Mouse (Mus musculus): ENCODE data around the gene Ssr2.

Gene Ssr2

DNA sequence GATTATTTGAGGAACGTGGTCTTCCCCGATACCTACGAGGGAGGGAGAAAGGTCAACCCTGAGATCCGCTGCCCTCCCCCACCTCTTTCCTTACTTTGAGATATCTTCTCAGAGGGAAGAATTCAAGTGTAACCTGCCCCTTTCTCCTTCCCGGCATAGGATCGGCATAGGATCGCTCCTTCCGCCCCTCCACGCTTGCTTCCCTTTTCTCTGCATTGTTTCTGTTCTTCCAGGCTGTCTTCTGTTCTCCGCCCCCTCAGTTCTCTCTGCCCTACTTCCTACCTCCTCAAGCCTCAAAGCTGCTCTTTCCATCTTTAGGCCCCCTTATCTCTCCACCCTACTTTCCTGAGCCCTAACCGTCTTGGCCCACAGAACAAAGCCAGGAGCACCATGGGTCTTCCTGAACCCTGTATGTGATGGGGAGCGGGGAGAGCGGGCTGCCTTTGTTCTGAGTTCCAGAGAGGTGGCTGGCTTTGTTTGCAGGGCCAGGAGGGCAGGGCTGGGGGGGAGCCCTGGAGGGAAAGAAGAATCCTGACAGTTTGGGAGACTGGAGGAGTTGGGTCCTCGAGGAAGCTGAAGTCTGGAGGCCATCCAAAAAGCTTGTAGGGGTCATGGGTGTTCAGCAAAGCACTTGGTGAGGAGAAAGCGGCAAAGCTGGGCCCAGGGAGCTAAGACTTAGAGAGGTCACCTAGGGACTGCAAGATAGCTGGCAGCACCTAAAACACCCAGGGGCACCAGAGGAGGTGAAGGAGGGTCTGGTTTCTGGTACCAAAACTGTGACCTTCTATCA lies 47.9 kb downstream of the Ssr2 start:
- DNase-seq (ENCODE audit: low spot score in 2 of 2): no peak

DNA sequence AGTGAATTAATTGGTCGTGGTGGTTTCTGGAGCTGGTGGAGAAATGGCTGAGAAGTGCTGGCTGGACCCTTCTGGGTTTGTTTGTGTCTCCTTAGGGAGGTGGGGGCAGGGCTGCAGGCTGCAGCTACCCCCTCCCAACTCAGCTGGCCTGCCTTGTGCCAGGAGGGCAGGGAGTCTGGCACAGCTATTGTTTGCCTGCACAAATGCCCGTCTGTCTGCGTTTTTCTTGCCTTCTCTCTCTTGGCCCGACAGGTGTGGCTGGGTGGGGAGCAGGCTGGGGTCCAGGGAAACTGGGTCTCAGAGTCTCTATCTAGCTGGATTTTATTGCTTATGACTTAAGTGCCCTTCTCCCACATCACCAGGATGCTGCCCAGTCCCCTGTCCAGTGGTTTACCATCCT lies 48.6 kb downstream of the Ssr2 start:
- DNase-seq (ENCODE audit: low spot score in 2 of 2): no peak

DNA sequence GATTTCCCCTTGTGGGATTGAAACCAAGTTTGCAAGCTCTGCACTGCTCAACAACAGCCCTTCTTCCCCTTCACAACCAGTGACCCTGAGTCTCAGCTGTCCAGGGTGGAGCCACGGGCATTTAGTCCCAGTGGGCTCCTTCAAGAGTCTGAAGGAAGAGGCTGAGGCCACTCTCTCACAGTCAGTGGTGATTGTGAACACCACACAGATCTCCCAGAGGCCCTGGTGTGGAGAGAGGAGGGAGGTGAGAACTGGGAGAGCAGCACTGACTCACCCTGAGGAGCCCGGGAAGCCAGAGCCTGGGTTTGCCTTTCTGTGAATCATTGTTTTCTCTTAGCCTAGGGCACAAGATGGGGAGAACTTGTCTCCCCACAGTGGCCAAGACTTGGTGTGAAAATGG lies 49.3 kb downstream of the Ssr2 start:
- DNase-seq (ENCODE audit: low spot score in 2 of 2): no peak

DNA sequence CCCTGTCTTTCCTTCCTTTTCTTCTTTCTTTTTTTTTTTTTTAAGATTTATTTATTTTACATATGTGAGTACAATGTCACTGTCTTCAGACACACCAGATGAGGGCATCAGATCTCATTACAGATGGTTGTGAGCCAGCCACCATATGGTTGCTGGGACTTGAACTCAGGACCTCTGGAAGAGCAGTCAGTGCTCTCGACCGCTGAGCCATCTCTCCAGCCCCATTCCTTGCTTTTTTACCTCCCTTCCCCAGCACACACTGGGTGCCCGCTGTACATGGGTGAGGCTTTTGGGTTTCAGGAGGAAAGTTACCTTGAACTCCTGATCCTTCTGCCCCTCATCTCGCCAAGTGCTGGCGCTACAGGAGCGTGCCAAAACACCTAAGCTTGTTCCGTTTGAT lies 49.9 kb downstream of the Ssr2 start:
- no peak for DNase-seq (ENCODE audit: low spot score in 2 of 2)

DNA sequence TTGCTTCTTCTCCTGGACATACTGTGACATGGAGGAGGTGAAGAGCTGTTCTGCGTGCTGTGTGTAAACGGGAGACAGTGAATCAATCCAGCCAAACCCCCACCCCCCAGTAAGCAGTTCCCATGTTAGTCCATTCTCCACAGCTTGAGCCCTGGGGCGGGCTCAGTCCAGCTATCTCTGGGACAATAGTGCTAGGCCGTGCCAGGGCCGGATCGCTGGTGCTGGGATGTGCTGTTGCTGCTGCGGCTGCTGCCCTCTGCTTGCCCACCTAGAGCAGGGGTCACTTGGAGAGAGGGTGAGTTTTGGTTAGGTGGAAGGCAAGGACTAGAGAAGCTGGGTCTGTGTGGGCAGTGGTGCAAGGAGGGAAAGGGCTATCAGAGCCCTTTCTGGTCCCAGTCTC lies 50.6 kb downstream of the Ssr2 start:
- DNase-seq (ENCODE audit: low spot score in 2 of 2): no peak

DNA sequence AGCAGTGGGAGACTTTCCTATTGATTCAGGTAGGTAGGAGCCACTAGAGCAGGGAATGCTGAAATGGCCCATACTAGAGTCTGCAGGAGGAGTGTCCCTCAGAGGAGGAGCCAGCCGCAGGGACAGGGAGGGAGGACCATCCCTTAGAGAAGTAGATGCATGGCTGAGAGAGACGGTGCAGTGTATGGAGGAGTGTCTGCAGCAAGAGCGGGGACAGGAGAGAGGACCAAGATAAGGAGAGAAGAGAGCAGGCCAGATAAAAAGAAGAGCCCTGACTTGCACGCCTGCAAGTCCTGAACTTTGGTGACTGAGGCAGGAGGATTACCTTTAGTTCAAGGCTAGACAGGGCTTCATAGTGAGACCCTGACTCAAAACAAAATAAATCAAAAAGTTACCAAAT lies 51.4 kb downstream of the Ssr2 start:
- no peak for DNase-seq (ENCODE audit: low spot score in 2 of 2)

DNA sequence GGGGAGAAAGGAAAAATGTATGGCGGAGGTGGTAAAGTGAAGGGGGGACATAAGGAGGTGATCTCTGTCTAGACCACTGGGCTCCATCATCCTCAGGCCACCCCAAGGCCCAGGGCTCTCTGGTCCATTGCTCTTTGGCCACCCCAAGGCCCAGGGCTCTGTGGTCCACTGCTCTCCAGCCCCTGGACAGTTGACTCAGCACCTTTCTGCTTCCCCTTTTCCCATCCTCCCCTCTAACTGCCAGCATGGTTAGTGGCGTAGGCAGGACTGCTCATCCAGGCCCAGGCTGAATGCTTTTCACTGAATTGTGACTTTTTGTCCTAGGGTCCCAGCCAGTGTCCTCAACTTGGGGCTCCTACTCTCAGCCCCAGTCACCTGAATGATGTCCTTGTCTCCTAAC lies 51.9 kb downstream of the Ssr2 start:
- no peak for DNase-seq (ENCODE audit: low spot score in 2 of 2)

DNA sequence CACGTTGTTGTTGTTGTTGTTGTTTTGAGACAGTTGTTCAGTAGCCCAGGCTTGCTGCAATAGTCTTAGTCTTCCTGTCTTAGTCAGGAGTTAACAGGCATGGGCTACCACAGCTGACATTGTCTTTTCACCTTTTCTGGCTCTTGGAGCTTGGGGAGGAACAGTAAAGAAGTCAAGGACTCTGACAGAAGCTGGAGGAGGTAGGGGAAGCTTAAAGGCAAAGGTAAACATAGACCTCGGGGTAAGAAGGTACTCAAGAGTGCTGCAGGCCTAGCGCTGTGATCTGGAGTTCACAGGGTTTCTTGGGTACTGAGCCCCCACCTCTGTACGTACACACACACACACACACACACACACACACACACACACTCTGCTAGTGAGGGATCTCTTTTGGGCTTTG lies 53.1 kb downstream of the Ssr2 start:
- DNase-seq (ENCODE audit: low spot score in 2 of 2): no peak

DNA sequence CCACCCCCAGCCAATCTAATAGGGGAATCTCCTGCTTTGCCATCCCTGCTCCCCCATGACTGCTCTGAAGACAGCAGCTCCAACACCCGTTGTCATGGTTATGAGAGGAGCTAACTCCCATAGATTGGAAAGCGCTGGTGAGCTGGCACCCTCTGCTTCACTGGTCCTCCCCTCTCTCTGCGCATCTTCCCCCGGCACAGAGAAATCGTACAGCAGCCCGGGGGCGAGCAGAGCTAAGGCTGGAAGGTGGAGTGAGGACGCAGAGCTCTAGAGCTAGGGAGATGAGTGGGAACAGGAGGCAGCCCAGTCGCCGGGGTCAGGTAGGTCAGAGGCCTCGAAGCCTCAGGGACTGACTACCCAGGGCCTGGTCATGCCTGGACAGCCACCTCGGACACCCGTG lies 53.6 kb downstream of the Ssr2 start:
- no peak for DNase-seq (ENCODE audit: low spot score in 2 of 2)

DNA sequence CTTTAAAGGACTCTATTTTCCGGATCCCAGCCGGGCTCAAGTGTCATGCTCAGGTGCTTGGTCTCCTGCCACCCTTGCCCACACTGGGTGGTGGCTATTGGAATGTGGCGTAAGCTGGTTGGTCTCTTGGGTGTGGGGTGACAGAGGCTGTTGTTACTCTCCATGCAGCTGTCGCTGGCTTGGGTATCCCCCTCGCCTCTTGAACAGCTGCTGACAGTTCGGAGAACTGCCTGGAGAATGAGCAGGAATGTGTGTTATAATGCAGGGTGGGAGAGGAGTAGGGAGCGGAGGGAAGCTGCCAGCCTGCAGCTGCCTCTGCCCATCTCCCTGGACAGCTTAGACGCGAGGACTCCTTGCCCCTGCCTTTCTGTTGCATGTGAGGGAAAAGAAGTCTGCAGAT lies 54.3 kb downstream of the Ssr2 start:
- no peak for DNase-seq (ENCODE audit: low spot score in 2 of 2)

DNA sequence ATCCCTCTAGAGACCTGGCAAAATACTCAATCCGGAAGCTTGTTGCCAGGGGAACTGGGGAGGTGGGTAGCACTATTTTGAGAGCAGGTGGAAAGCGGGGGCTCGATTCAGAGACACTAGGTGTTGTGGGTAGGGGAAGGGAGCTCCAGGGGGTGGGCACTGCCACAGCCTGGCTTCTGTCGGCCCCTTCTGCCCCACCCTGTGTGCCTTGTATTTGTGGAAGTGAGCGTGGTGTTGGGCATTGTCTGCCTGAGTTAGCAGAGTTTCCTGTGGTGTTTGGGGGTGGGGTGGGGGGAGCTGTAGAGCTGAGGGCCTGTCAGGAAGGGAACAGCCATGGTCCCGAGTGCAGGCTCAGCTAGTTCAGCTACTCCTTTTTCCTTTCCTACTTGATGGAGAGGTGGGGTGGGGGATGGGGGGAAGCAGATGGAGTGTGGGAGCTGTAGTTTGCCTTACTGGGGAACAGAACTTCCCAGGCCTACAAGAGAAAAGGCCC lies 55.2 kb downstream of the Ssr2 start:
- DNase-seq (ENCODE audit: low spot score in 2 of 2): no peak

DNA sequence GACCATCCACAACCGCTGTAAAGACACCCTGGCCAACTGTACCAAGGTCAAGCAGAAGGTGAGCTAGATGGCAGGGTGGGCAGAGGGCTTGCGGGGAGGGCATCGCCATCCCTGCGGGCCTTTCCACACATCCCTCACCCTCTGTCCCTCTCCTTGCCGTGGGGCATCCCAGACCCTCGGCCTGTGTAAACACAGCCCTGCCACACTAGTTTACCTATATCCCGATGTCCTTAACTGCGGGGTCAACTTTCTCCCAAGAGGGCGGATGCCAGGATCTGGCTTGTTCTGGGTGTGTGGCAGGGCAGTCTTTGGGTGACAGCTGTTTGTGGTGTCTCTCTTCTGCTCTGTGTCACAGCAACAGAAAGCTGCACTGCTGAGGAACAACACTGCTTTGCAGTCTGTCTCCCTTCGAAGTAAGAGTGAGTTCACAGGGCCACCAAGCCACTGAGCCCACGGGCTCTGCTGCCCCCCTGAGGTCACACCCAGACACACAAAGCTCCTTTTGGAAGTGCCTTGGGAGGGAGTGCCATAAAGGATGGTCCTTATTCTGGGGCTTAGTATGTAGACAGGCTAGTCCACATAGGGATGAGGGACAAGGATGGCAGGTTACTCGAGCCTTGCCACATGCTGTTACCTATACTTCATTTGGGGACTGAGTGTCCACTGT lies 56.4 kb downstream of the Ssr2 start:
- no peak for DNase-seq (ENCODE audit: low spot score in 2 of 2)

DNA sequence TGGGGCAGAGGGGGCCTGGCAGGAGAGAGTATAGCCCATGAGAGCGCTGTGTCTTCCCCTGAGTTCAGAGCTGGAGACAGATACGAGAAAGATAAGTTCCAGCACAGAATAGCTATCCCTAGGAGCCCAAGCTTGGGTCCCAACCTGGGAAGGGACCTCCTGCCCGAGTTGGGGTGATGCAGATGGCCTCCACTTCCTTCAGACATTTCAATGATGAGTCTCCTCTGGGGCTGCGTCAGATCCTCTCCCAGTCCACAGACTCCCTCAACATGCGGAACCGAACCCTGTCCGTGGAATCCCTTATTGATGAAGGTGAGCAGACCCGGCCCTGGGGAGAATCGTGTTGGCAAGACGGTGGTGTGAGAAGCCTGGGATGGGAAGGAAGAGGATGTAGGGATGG lies 57.4 kb downstream of the Ssr2 start:
- DNase-seq (ENCODE audit: low spot score in 2 of 2): no peak

DNA sequence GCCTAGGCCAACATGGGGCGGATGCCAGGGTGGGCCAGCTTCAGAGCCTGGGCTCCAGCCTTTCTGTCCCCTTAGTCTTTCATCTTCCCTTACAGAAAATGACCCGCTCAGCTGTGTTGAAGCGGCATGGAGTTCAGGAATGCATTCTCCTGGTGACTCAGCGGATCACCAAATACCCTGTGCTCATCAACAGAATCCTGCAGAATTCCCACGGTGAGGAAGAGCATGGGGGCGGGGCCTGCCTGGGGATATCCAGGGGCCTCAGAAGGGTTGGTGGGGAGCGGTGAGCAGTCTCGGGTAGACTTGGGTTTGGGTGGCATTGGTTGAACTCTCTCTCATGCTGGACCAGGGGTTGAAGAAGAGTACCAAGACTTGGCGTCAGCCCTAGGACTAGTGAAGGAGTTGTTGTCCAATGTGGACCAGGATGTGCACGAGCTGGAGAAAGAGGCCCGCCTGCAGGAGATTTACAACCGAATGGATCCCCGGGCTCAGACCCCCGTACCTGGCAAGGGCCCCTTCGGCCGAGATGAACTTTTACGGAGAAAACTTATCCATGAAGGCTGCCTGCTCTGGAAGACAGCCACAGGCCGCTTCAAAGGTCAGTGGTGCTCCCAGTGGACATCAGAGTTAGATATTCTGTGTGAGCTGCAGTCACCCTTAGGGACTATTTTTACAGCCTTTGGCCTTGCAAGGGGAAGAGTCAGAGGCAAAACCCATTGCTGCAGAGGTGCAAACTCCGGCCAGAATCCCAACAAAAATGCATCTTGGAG lies 60.0 kb downstream of the Ssr2 start:
- no peak for DNase-seq (ENCODE audit: low spot score in 2 of 2)

DNA sequence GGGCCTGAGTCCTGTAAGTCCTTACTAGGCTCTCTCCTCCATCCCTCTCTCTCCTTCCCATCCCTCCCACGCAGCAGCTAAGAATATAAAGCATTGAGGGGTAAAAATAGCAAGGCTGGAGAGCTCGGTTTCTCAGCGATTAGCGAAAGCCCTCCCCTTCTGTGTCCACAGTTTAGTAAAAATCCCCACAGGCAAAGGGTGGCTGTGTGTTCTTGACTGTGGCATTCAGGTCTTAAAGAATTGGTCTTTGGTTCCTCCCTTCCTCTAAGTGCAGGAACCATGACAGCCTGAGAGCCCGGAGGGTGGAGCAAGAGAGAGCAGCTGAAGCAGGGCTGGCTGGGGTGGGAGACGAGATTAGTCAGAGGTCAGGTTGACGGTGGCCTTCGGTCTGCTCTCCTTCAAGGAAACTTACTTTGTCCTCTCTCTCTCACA lies 60.9 kb downstream of the Ssr2 start:
- DNase-seq (ENCODE audit: low spot score in 2 of 2): no peak

DNA sequence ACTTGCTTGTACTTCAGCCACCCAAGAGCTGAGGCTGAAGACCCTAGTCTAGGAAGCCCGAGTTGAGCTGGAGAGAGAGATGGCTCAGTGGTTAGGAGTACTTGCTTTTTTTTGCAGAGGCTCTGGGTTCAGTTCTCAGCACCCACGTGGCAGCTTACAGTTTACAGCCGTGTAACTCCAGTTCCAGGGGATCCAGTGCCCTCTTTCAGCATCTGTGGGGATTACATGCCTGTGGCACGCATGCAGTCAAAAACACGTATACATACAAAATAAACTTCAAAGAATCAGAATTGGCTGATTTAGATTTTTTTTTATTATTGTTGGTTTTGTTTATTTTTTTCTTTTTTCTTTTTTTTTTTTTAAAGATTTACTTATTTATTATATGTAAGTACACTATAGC lies 61.5 kb downstream of the Ssr2 start:
- DNase-seq (ENCODE audit: low spot score in 2 of 2): no peak
